Mouse (Mus musculus): ENCODE measurements around the gene Tjp2.

- TF ChIP-seq CTCF (IDR thresholded peaks at IDR 0.05), result no peak
- TF ChIP-seq POLR2A (IDR thresholded peaks at IDR 0.05; ENCODE audit: insufficient read depth, low read depth, low read length), result no peak
Measured at GRCm38 (mm10) chr19:24123534-24124290, 101.1 kb downstream of the Tjp2 start.

Data from heart, adult 2 months (tissue).